ENCODE assay signal across 33 mouse cellular contexts in genomic region chr9:107494238-107494637, GRCm38 (mm10). TPM values are rescaled to one million over a fixed set of nuclear protein-coding genes. Genes with fewer than 3 reads are reported as not detected.
DNase-seq lines count a peak whose midpoint lies in the region; ATAC-seq lines count a peak whose summit lies in the region.
"Had no signal": no experiment of that assay in that cellular context is flagged by ENCODE, and none has a peak within 500 bp of the region (broad histone marks: within the 10 kb centered on the region; RNA-seq: fewer than 3 reads in every experiment).

No protein-coding gene starts in this region.

- H3K9me3 ChIP-seq in forebrain, embryonic 12.5 days: no peaks in the 10 kb centered on the region
- no peaks in the 10 kb centered on the region for H3K9me3 ChIP-seq in forebrain, embryonic 13.5 days (replicated peaks)
- no peaks in the 10 kb centered on the region for H3K9me3 ChIP-seq in hindbrain, embryonic 14.5 days (ENCODE audit: control insufficient read depth, low read length)
- H3K9me3 ChIP-seq in hindbrain, embryonic 10.5 days: no peaks in the 10 kb centered on the region
- H3K9me3 ChIP-seq in neural tube, embryonic 13.5 days: no peaks in the 10 kb centered on the region
- H3K9me3 ChIP-seq: embryonic facial prominence, embryonic 12.5 days; heart, embryonic 13.5 days; hindbrain, embryonic 15.5 days; intestine, embryonic 15.5 days; liver, embryonic 12.5 days; stomach, embryonic 15.5 days had no signal

- no peak overlapping the region for H3K9ac ChIP-seq in forebrain, embryonic 12.5 days
- no peak overlapping the region for H3K9ac ChIP-seq in forebrain, embryonic 13.5 days
- H3K9ac ChIP-seq in hindbrain, embryonic 14.5 days: no peak overlapping the region
- no peak overlapping the region for H3K9ac ChIP-seq in neural tube, embryonic 13.5 days
- H3K9ac ChIP-seq: embryonic facial prominence, embryonic 12.5 days; heart, embryonic 13.5 days; hindbrain, embryonic 15.5 days; intestine, embryonic 15.5 days; liver, embryonic 12.5 days; liver, postnatal 0 days; stomach, embryonic 15.5 days had no signal

- ATAC-seq in forebrain, embryonic 12.5 days (ENCODE audit: low FRiP score): 0 out of 2 replicates have a peak, but pooled peaks have one; percentile 22
- no peak for ATAC-seq in forebrain, embryonic 13.5 days
- no peak for ATAC-seq in hindbrain, embryonic 14.5 days (ENCODE audit: low FRiP score)
- ATAC-seq in neural tube, embryonic 13.5 days (ENCODE audit: low read depth): no peak
- ATAC-seq: intestine, embryonic 15.5 days; liver, embryonic 12.5 days; liver, postnatal 0 days; Patski had no signal

- WGBS in forebrain, embryonic 12.5 days: 19% methylated on average over 12 of the region's 12 CpGs
- 21% methylated on average over 12 of the region's 12 CpGs for WGBS in forebrain, embryonic 13.5 days
- 61% methylated on average over 12 of the region's 12 CpGs for WGBS in hindbrain, embryonic 14.5 days
- 76% methylated on average over 12 of the region's 12 CpGs for WGBS in hindbrain, embryonic 10.5 days
- WGBS in neural tube, embryonic 13.5 days: 67% methylated on average over 12 of the region's 12 CpGs

- 0 out of 2 replicates have a peak, but pooled peaks cover 6% of the 10 kb centered on the region for H3K27me3 ChIP-seq in forebrain, embryonic 12.5 days
- H3K27me3 ChIP-seq in forebrain, embryonic 13.5 days: 0 out of 2 replicates have a peak, but pooled peaks cover 2% of the 10 kb centered on the region
- no peaks in the 10 kb centered on the region for H3K27me3 ChIP-seq in hindbrain, embryonic 14.5 days (ENCODE audit: control insufficient read depth, insufficient read depth, low read length)
- peaks cover 3% of the 10 kb centered on the region; the same call in 1 of the 2 replicates for H3K27me3 ChIP-seq in hindbrain, embryonic 10.5 days (ENCODE audit: insufficient read depth, poor library complexity, severe bottlenecking)
- no peaks in the 10 kb centered on the region for H3K27me3 ChIP-seq in neural tube, embryonic 13.5 days
- H3K27me3 ChIP-seq: embryonic facial prominence, embryonic 12.5 days; heart, embryonic 13.5 days; hindbrain, embryonic 15.5 days; intestine, embryonic 15.5 days; stomach, embryonic 15.5 days had no signal

- H3K36me3 ChIP-seq in forebrain, embryonic 12.5 days (replicated peaks): peaks cover 3% of the 10 kb centered on the region; the same call in 1 of the 2 replicates
- no peaks in the 10 kb centered on the region for H3K36me3 ChIP-seq in forebrain, embryonic 13.5 days (ENCODE audit: poor library complexity, severe bottlenecking)
- peaks cover 11% of the 10 kb centered on the region; the same call in 1 of the 2 replicates for H3K36me3 ChIP-seq in hindbrain, embryonic 14.5 days (replicated peaks; ENCODE audit: control insufficient read depth, insufficient read depth)
- H3K36me3 ChIP-seq in hindbrain, embryonic 10.5 days: no peaks in the 10 kb centered on the region
- H3K36me3 ChIP-seq in neural tube, embryonic 13.5 days: peaks cover 14% of the 10 kb centered on the region
- H3K36me3 ChIP-seq: embryonic facial prominence, embryonic 12.5 days; heart, embryonic 13.5 days; hindbrain, embryonic 15.5 days; intestine, embryonic 15.5 days; liver, embryonic 12.5 days; stomach, embryonic 15.5 days had no signal

- peaks cover 22% of the 10 kb centered on the region for H3K4me1 ChIP-seq in forebrain, embryonic 12.5 days
- peaks cover 27% of the 10 kb centered on the region for H3K4me1 ChIP-seq in forebrain, embryonic 13.5 days
- peaks cover 15% of the 10 kb centered on the region for H3K4me1 ChIP-seq in hindbrain, embryonic 14.5 days (replicated peaks; ENCODE audit: control insufficient read depth, insufficient read depth, low read length)
- peaks cover 23% of the 10 kb centered on the region for H3K4me1 ChIP-seq in hindbrain, embryonic 10.5 days (replicated peaks)
- H3K4me1 ChIP-seq in neural tube, embryonic 13.5 days (replicated peaks): peaks cover 41% of the 10 kb centered on the region
- H3K4me1 ChIP-seq: intestine, embryonic 15.5 days; stomach, embryonic 15.5 days had no signal

- no peak overlapping the region; the same call in 1 of the 2 replicates for H3K27ac ChIP-seq in forebrain, embryonic 12.5 days
- no peak overlapping the region for H3K27ac ChIP-seq in forebrain, embryonic 13.5 days
- H3K27ac ChIP-seq in hindbrain, embryonic 14.5 days: 0 out of 2 replicates have a peak overlapping the region, but pooled peaks have one; percentile 38
- no peak overlapping the region for H3K27ac ChIP-seq in hindbrain, embryonic 10.5 days
- H3K27ac ChIP-seq in neural tube, embryonic 13.5 days (replicated peaks): 0 out of 2 replicates have a peak overlapping the region, but pooled peaks have one; percentile 62
- H3K27ac ChIP-seq: heart, embryonic 13.5 days; hindbrain, embryonic 15.5 days; intestine, embryonic 15.5 days; layer of hippocampus, adult 2 months; liver, embryonic 12.5 days; macrophage; stomach, embryonic 15.5 days had no signal

- H3K4me3 ChIP-seq in forebrain, embryonic 12.5 days (replicated peaks): no peak overlapping the region
- no peak overlapping the region for H3K4me3 ChIP-seq in forebrain, embryonic 13.5 days
- H3K4me3 ChIP-seq in hindbrain, embryonic 14.5 days (replicated peaks; ENCODE audit: low read length): no peak overlapping the region
- no peak overlapping the region for H3K4me3 ChIP-seq in hindbrain, embryonic 10.5 days
- H3K4me3 ChIP-seq in neural tube, embryonic 13.5 days: no peak overlapping the region
- H3K4me3 ChIP-seq: embryonic facial prominence, embryonic 12.5 days; heart, embryonic 13.5 days; hindbrain, embryonic 15.5 days; intestine, embryonic 15.5 days; layer of hippocampus, adult 2 months; liver, embryonic 12.5 days; stomach, embryonic 15.5 days had no signal

- DNase-seq in hindbrain, embryonic 14.5 days (ENCODE audit: low spot score): no peak
- no peak for DNase-seq in hindbrain, embryonic 10.5 days (ENCODE audit: low spot score)
- DNase-seq in neural tube, embryonic 10.5 days (ENCODE audit: extremely low spot score, low spot score): no peak
- DNase-seq in adrenal gland, postnatal 10 days: no peak
- DNase-seq in layer of hippocampus, postnatal 25 days (ENCODE audit: extremely low spot score in 1 of 2, low spot score in 1 of 2): no peak
- DNase-seq: adrenal gland, postnatal 14 days; cerebellum, adult 11 months; cerebellum, adult 9-10 months; cerebellum, postnatal 36 days; gastrocnemius, postnatal 25 days; heart, adult 11 months; heart, postnatal 10 days; kidney, adult 2 months; kidney, postnatal 36 days; left cerebral cortex, postnatal 4 days; liver, postnatal 0 days; lung, postnatal 10 days; retina, postnatal 1 day; right cerebral cortex, postnatal 14 days; thymus, postnatal 14 days had no signal

- no peak overlapping the region; the same call in 1 of the 2 replicates for H3K4me2 ChIP-seq in forebrain, embryonic 12.5 days
- H3K4me2 ChIP-seq in forebrain, embryonic 13.5 days: no peak overlapping the region
- no peak overlapping the region for H3K4me2 ChIP-seq in hindbrain, embryonic 14.5 days (replicated peaks)
- H3K4me2 ChIP-seq in neural tube, embryonic 13.5 days: no peak overlapping the region
- H3K4me2 ChIP-seq: embryonic facial prominence, embryonic 12.5 days; heart, embryonic 13.5 days; hindbrain, embryonic 15.5 days; intestine, embryonic 15.5 days; liver, embryonic 12.5 days; stomach, embryonic 15.5 days had no signal

RNA-seq across cellular contexts. Expression of gene Tmem115, which starts 39.5 kb away (rescaled TPM):
- polyA plus RNA-seq in forebrain, embryonic 12.5 days (2016; fragmentation: Nextera tagmentation; extraction: Ambion mirVana): 43.3 and 45.0 TPM in 2 replicates
- polyA plus RNA-seq in forebrain, embryonic 13.5 days (2015; fragmentation: Nextera tagmentation; extraction: Ambion mirVana): 36.9 TPM in 2 replicates
- polyA plus RNA-seq in hindbrain, embryonic 14.5 days (2014; fragmentation: Nextera tagmentation; extraction: Ambion mirVana): 47.1 and 51.7 TPM in 2 replicates
- 36.5 and 44.8 TPM in 2 replicates for polyA plus RNA-seq in hindbrain, embryonic 10.5 days (2016; fragmentation: Nextera tagmentation; extraction: Ambion mirVana)
- 43.4 and 44.4 TPM in 2 replicates for polyA plus RNA-seq in neural tube, embryonic 13.5 days (2015; fragmentation: Nextera tagmentation; extraction: Ambion mirVana)
- 10 to 100 TPM; 31.4 to 37.6 TPM for total RNA-seq in adrenal gland, postnatal 10 days (2021)
- 10 to 100 TPM; 38.1 to 41.0 TPM for total RNA-seq in layer of hippocampus, postnatal 25 days (2021)

RNA-seq across cellular contexts. Expression of gene Cyb561d2, which starts 47.8 kb away (rescaled TPM):
- 17.7 and 18.9 TPM in 2 replicates for polyA plus RNA-seq in forebrain, embryonic 12.5 days (2016; fragmentation: Nextera tagmentation; extraction: Ambion mirVana)
- polyA plus RNA-seq in forebrain, embryonic 13.5 days (2015; fragmentation: Nextera tagmentation; extraction: Ambion mirVana): 23.2 and 25.7 TPM in 2 replicates
- 44.9 and 49.3 TPM in 2 replicates for polyA plus RNA-seq in hindbrain, embryonic 14.5 days (2014; fragmentation: Nextera tagmentation; extraction: Ambion mirVana)
- 25.1 and 25.9 TPM in 2 replicates for polyA plus RNA-seq in hindbrain, embryonic 10.5 days (2016; fragmentation: Nextera tagmentation; extraction: Ambion mirVana)
- 33.0 and 40.1 TPM in 2 replicates for polyA plus RNA-seq in neural tube, embryonic 13.5 days (2015; fragmentation: Nextera tagmentation; extraction: Ambion mirVana)
- total RNA-seq in adrenal gland, postnatal 10 days (2021): 10 to 100 TPM; 15.4 to 16.1 TPM
- total RNA-seq in layer of hippocampus, postnatal 25 days (2021): 10 to 100 TPM; 16.4 to 18.5 TPM

RNA-seq across cellular contexts. Expression of gene Nprl2, which starts 47.8 kb away (rescaled TPM):
- polyA plus RNA-seq in forebrain, embryonic 12.5 days (2016; fragmentation: Nextera tagmentation; extraction: Ambion mirVana): 43.1 and 46.3 TPM in 2 replicates
- 59.0 and 61.9 TPM in 2 replicates for polyA plus RNA-seq in forebrain, embryonic 13.5 days (2015; fragmentation: Nextera tagmentation; extraction: Ambion mirVana)
- 65.8 and 71.4 TPM in 2 replicates for polyA plus RNA-seq in hindbrain, embryonic 14.5 days (2014; fragmentation: Nextera tagmentation; extraction: Ambion mirVana)
- polyA plus RNA-seq in hindbrain, embryonic 10.5 days (2016; fragmentation: Nextera tagmentation; extraction: Ambion mirVana): 39.2 and 45.7 TPM in 2 replicates
- 66.7 and 73.7 TPM in 2 replicates for polyA plus RNA-seq in neural tube, embryonic 13.5 days (2015; fragmentation: Nextera tagmentation; extraction: Ambion mirVana)
- total RNA-seq in adrenal gland, postnatal 10 days (2021): 10 to 100 TPM; 19.2 to 21.3 TPM
- total RNA-seq in layer of hippocampus, postnatal 25 days (2021): 10 to 100 TPM; 42.4 to 44.9 TPM

RNA-seq across cellular contexts. Expression of gene Zmynd10, which starts 52.9 kb away (rescaled TPM):
- 1.0 and 2.2 TPM in 2 replicates for polyA plus RNA-seq in forebrain, embryonic 12.5 days (2016; fragmentation: Nextera tagmentation; extraction: Ambion mirVana)
- 2.0 and 4.0 TPM in 2 replicates for polyA plus RNA-seq in forebrain, embryonic 13.5 days (2015; fragmentation: Nextera tagmentation; extraction: Ambion mirVana)
- polyA plus RNA-seq in hindbrain, embryonic 14.5 days (2014; fragmentation: Nextera tagmentation; extraction: Ambion mirVana): 3.3 TPM in 2 replicates
- 2.6 and 4.7 TPM in 2 replicates for polyA plus RNA-seq in hindbrain, embryonic 10.5 days (2016; fragmentation: Nextera tagmentation; extraction: Ambion mirVana)
- 1.2 and 1.3 TPM in 2 replicates for polyA plus RNA-seq in neural tube, embryonic 13.5 days (2015; fragmentation: Nextera tagmentation; extraction: Ambion mirVana)
- not detected for total RNA-seq in adrenal gland, postnatal 10 days (2021)
- 1 to 10 TPM; 4.7 to 5.2 TPM for total RNA-seq in layer of hippocampus, postnatal 25 days (2021)
- total RNA-seq: gastrocnemius, postnatal 25 days; heart, postnatal 10 days; megakaryocyte-erythroid progenitor cell, adult 5-6 weeks had no signal
- polyA plus RNA-seq: heart, embryonic 13.5 days; liver, embryonic 12.5 days; macrophage had no signal

RNA-seq across cellular contexts. Expression of gene Rassf1, which starts 57.1 kb away (rescaled TPM):
- polyA plus RNA-seq in forebrain, embryonic 12.5 days (2016; fragmentation: Nextera tagmentation; extraction: Ambion mirVana): 40.0 and 45.7 TPM in 2 replicates
- polyA plus RNA-seq in forebrain, embryonic 13.5 days (2015; fragmentation: Nextera tagmentation; extraction: Ambion mirVana): 39.3 and 43.2 TPM in 2 replicates
- 32.6 and 33.5 TPM in 2 replicates for polyA plus RNA-seq in hindbrain, embryonic 14.5 days (2014; fragmentation: Nextera tagmentation; extraction: Ambion mirVana)
- polyA plus RNA-seq in hindbrain, embryonic 10.5 days (2016; fragmentation: Nextera tagmentation; extraction: Ambion mirVana): 46.4 and 48.3 TPM in 2 replicates
- 35.4 and 39.0 TPM in 2 replicates for polyA plus RNA-seq in neural tube, embryonic 13.5 days (2015; fragmentation: Nextera tagmentation; extraction: Ambion mirVana)
- 10 to 100 TPM; 23.6 to 27.7 TPM for total RNA-seq in adrenal gland, postnatal 10 days (2021)
- total RNA-seq in layer of hippocampus, postnatal 25 days (2021): 10 to 100 TPM; 16.1 to 16.3 TPM

Comparison
In these comparisons a context has a peak if more than half of its experiments do, and no peak if none do; other contexts are left out.
1. H3K27ac ChIP-seq: peak in hindbrain, embryonic 14.5 days (single experiment) and neural tube, embryonic 13.5 days (single experiment); none in forebrain, embryonic 12.5 days (single experiment), forebrain, embryonic 13.5 days (single experiment) and hindbrain, embryonic 10.5 days (single experiment).